Mouse (Mus musculus) embryonic stem cell, embryonic (primary cell): ENCODE measurements around the gene Trak1.

ENCODE experiments used
- CTCF ChIA-PET, 4 experiments: fragments of 300-600 bp in 2 of 4; fragments of 350-600 bp in 2 of 4; sonication (Branson Sonifier 250); formaldehyde crosslinking; loops; one replicate each; lab custom pipeline; 2022; ENCODE audit warnings: inconsistent platforms in 2 of 4; lab: Charles Lee
- POLR2A ChIA-PET, 4 experiments: fragments of 300-600 bp in 2 of 4; fragments of 350-600 bp in 2 of 4; sonication (Branson Sonifier 250); formaldehyde crosslinking; loops; one replicate each; lab custom pipeline; 2022; ENCODE audit warnings: antibody characterized with exemption in 4 of 4, inconsistent platforms in 1 of 4; lab: Charles Lee

The Trak1 gene

GRCm38 (mm10) chr9:121359266-121359972 is 62.1 kb downstream of the Trak1 start:
- POLR2A ChIA-PET, result interaction anchor here in 3 of 4 experiments (1.0 to 13.4 kb wide), 10 partner anchors 12 to 57 kb away, joined by 3 to 174 read pairs (median 5); no protein-coding TSS in a partner anchor
- CTCF ChIA-PET, result interaction anchor here in 1 of 4 experiments (1.5 kb wide), 1 partner anchor 12 kb away, joined by 4 read pairs; no protein-coding TSS in a partner anchor

GRCm38 (mm10) chr9:121360327-121360954 is 63.1 kb downstream of the Trak1 start:
- ChIA-PET POLR2A (interaction anchor here in 2 of 4 experiments (0.6 to 2.7 kb wide), 13 partner anchors 9 to 359 kb away, joined by 3 to 14 read pairs (median 5); partner anchors contain the start of gene Nktr (in 1 of the 2)), CTCF (interaction anchor here in 2 of 4 experiments (0.5 to 1.9 kb wide), 6 partner anchors 8 to 100 kb away, joined by 3 to 9 read pairs (median 4); no protein-coding TSS in a partner anchor)

GRCm38 (mm10) chr9:121361010-121361409 is 63.7 kb downstream of the Trak1 start:
- ChIA-PET CTCF (interaction anchor here in 2 of 4 experiments (0.5 to 1.9 kb wide), 6 partner anchors 9 to 99 kb away, joined by 3 to 9 read pairs (median 4); no protein-coding TSS in a partner anchor), POLR2A (interaction anchor here in 3 of 4 experiments (0.6 to 2.7 kb wide), 14 partner anchors 9 to 1593 kb away, joined by 3 to 14 read pairs (median 5); no protein-coding TSS in a partner anchor)

DNA sequence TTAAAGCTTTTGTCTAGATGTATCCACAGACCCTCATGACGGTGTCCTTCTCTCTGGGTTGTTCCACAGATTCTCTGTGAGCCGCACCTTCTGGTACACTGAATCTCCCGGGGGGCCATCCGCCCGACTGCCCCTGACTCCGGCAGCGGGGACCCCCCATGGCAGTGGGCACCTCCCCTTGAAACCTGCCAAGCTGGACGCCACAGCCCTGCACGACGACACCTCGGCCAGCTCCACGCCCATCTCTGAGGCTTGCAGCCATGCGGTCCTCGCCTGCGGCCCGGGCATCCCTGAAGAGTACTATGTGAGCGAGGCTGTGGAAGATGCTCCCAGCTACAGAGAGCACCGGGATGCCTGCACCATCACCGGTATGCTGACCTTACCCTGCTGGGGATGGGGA is 66.6 kb downstream of the Trak1 start:
- ChIA-PET CTCF (interaction anchor here in 2 of 4 experiments (0.5 to 0.9 kb wide), 2 partner anchors 31 to 32 kb away, joined by 3 to 4 read pairs; no protein-coding TSS in a partner anchor), POLR2A (interaction anchor here in 3 of 4 experiments (0.7 to 1.3 kb wide), 6 partner anchors 10 to 50 kb away, joined by 3 to 4 read pairs (median 3); no protein-coding TSS in a partner anchor)

DNA sequence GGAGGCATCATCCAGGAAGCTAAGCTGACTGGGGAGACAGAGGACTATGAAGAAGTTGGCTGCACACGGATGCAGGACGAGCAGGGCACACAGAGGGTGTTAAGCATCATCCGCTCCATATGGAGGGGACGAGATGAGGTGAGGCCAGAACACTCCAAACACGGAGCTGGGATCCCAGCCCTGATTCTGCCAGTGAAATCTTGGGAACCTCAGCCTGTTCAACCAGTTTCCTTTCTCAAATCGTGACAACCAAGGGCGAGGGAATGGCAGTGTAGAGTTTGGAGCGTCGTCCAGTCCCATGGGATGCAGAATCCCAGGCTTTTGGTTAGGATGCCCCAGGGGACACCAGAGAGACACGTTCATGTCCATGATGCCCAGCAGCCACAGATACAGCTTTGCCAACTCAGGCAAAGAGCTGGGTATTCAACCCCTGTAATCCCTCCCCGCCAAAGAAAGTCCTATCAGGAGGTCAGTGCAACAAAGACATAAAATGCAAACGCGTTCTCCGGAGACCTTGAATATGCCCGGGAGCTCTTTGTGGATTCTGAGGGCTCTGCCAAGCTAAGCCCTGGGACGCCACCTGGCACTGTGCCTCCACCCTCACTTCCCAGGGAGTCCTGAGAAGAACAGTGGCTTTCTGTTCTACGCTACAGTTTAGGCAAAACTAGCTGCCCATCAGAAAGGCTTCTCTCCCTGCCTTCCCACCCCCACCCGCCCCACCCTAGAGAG is 69.0 kb downstream of the Trak1 start:
- ChIA-PET POLR2A (interaction anchor here in 2 of 4 experiments (0.6 to 3.4 kb wide), 16 partner anchors 8 to 83 kb away, joined by 3 to 17 read pairs (median 4); no protein-coding TSS in a partner anchor), CTCF (interaction anchor here (0.5 to 2.1 kb wide), 17 partner anchors 10 to 111 kb away, joined by 3 to 15 read pairs (median 3); no protein-coding TSS in a partner anchor)

DNA sequence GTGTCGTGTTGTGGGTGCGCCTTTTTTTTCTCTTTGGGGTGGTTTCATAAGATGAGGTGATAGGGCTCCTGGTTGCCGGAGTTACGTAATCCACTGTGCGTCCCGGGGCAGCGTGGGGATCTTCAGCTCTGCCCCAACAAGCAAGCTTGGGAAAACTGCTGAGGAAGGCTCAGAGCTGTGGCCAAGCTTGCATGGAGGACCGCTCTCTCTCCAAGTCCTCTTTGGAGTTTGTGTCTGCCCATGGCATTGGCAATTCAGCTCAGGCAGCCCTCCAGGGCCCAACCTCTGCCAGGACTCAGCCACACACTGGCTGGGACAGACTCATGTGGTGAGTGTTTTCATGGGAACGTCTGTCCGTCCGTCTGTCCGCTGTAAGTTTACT is 69.6 kb downstream of the Trak1 start:
- POLR2A ChIA-PET, result interaction anchor here in 2 of 4 experiments (0.5 to 3.4 kb wide), 18 partner anchors 8 to 1383 kb away, joined by 3 to 17 read pairs (median 4); no protein-coding TSS in a partner anchor
- CTCF ChIA-PET, result interaction anchor here (0.8 to 2.1 kb wide), 15 partner anchors 10 to 111 kb away, joined by 3 to 15 read pairs (median 3); no protein-coding TSS in a partner anchor

- POLR2A ChIA-PET, result interaction anchor here in 2 of 4 experiments (0.9 to 3.5 kb wide), 6 partner anchors 17 to 68 kb away, joined by 3 to 30 read pairs (median 16); no protein-coding TSS in a partner anchor
- CTCF ChIA-PET, result interaction anchor here in 1 of 4 experiments (0.5 kb wide), 1 partner anchor 19 kb away, joined by 7 read pairs; no protein-coding TSS in a partner anchor
Observed at GRCm38 (mm10) chr9:121369573-121369972, 72.3 kb downstream of the Trak1 start.

GRCm38 (mm10) chr9:121371346-121371891 is 74.1 kb downstream of the Trak1 start:
- CTCF ChIA-PET, result interaction anchor here (0.5 to 2.5 kb wide), 43 partner anchors 8 to 1068 kb away, joined by 3 to 13 read pairs (median 4); no protein-coding TSS in a partner anchor

DNA sequence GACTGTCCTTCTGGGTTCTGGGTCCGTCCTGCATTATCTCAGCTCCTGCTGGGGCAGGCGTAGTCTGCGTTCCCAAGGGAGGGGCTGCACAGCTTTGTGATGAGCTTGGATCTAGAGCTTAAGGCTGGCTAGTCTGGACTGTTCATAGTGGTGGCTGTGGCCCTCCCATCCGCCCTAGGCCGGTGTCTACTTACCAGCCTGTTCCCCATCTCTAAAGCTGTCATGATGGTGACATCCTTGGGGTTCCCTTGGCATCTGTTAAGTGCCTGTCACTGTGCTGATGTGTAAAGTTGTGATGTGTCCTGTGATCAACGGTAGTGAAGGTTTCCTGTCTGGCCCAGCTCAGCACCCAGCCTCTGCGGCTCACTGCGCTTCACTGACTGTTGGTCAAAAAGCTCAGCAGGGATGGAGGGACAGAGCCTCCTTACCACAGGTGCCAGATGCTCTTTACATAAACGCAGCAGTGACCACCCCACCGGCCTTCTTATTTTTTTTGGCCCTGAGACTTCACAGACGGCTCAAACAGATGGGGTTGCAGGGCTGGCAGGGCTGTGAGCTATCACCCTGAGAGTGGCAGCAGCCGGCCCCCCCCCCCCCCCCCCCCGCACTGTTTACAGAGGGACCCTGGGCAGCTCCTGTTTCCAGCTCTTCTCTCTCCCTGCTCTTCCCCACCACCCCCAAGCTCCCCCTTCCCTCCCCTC is 74.8 kb downstream of the Trak1 start:
- ChIA-PET CTCF (interaction anchor here (0.5 to 2.5 kb wide), 38 partner anchors 13 to 853 kb away, joined by 3 to 13 read pairs (median 4); no protein-coding TSS in a partner anchor), POLR2A (interaction anchor here (0.5 to 9.6 kb wide), 57 partner anchors 10 to 454 kb away, joined by 3 to 90 read pairs (median 5); partner anchors contain the start of genes Trak1 (in 2 of the 4) and Ulk4 (in 1 of the 4))

More at GRCm38 (mm10) chr9:121371346-121371891, 74.1 kb downstream of the Trak1 start:
- POLR2A ChIA-PET, result interaction anchor here (0.5 to 9.6 kb wide), 62 partner anchors 10 to 1937 kb away, joined by 3 to 90 read pairs (median 4); partner anchors contain the start of genes Trak1 (in 2 of the 4) and Ulk4 (in 1 of the 4)

- CTCF ChIA-PET, result interaction anchor here in 2 of 4 experiments (1.3 to 2.5 kb wide), 7 partner anchors 11 to 101 kb away, joined by 3 to 19 read pairs (median 9); no protein-coding TSS in a partner anchor
- POLR2A ChIA-PET, result interaction anchor here in 3 of 4 experiments (1.0 to 9.6 kb wide), 7 partner anchors 10 to 58 kb away, joined by 5 to 90 read pairs (median 7); no protein-coding TSS in a partner anchor
Observed at GRCm38 (mm10) chr9:121373107-121373506, 75.8 kb downstream of the Trak1 start.

GRCm38 (mm10) chr9:121373512-121373911 is 76.2 kb downstream of the Trak1 start:
- ChIA-PET POLR2A (interaction anchor here in 3 of 4 experiments (1.0 to 9.6 kb wide), 9 partner anchors 11 to 77 kb away, joined by 3 to 90 read pairs (median 7); no protein-coding TSS in a partner anchor), CTCF (interaction anchor here in 3 of 4 experiments (0.6 to 4.2 kb wide), 21 partner anchors 11 to 158 kb away, joined by 3 to 34 read pairs (median 6); no protein-coding TSS in a partner anchor)

GRCm38 (mm10) chr9:121374076-121374863 is 77.0 kb downstream of the Trak1 start:
- ChIA-PET CTCF (interaction anchor here (0.5 to 4.2 kb wide), 43 partner anchors 10 to 1089 kb away, joined by 3 to 34 read pairs (median 4); no protein-coding TSS in a partner anchor), POLR2A (interaction anchor here (0.5 to 9.6 kb wide), 26 partner anchors 8 to 328 kb away, joined by 3 to 90 read pairs (median 4); no protein-coding TSS in a partner anchor)

DNA sequence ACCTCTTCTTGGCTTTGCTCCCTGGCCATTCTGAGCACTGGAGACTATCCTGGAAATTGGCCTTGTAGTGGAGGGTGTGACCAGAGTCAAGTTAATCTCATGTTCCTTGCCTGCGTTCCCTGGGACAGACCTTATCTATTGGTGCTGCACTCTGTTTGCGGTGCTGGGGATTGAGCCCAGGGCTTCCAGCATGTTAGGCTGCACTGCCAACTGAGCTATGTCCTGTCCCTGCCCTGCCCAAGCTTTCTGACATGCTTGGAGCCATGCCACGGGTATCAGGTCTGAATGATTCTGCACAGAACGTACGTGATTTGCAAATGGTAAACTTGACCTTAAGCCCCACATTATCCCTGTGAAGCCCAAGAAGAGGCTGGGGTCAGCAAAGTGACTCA is 77.6 kb downstream of the Trak1 start:
- CTCF ChIA-PET, result interaction anchor here (0.6 to 4.2 kb wide), 36 partner anchors 10 to 873 kb away, joined by 3 to 34 read pairs (median 5); no protein-coding TSS in a partner anchor
- POLR2A ChIA-PET, result interaction anchor here (0.6 to 9.6 kb wide), 19 partner anchors 9 to 79 kb away, joined by 3 to 90 read pairs (median 4); no protein-coding TSS in a partner anchor

DNA sequence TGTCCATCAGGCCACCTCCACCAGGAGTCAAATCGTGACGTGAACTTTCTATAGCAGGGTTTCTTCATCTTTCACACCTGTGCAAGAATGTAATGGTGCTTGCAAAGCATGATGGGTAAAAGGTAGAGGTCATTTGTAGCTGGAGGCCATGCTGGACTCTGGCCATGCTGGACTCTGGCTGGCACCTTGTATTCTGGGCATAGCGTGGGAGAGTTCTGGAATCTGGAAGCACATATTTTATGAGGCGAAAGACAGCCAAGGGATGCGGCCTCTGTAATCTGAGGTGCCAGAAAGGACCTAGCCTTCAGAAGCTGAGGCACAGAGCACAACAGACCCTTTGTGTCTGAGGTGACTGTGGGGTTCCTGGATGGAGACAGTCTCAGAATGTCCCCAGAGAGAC is 78.8 kb downstream of the Trak1 start:
- CTCF ChIA-PET, result interaction anchor here (0.5 to 4.2 kb wide), 9 partner anchors 9 to 892 kb away, joined by 3 to 34 read pairs (median 11); no protein-coding TSS in a partner anchor
- POLR2A ChIA-PET, result interaction anchor here in 3 of 4 experiments (0.6 to 9.6 kb wide), 4 partner anchors 23 to 64 kb away, joined by 3 to 90 read pairs (median 4); no protein-coding TSS in a partner anchor
